Mouse (Mus musculus) stomach, embryonic 16.5 days (tissue): ENCODE data around the gene Erbb3. TPM values are rescaled to one million over a fixed set of nuclear protein-coding genes. Genes with fewer than 3 reads are reported as not detected.
A peak's percentile ranks its signal among the peaks of the same experiment; 100 is the strongest.

Experiments used
- ATAC-seq: fragments of 200-750 bp; cut with Nextera tagmentation; 2 replicates; pipeline ENCODE4 v1.8.0; 2017; ENCODE audit warnings: moderate number of reproducible peaks, moderate TSS enrichment; ENCODE audit not compliant: insufficient read depth, low FRiP score
- H3K27ac ChIP-seq: fragments of 300-500 bp; sonication (generic); 2 replicates; pipeline ENCODE4 v1.5.1; 2014; ENCODE audit warnings: low read length
- H3K27me3 ChIP-seq: fragments of 300-500 bp; sonication (generic); 2 replicates; pipeline ENCODE4 v1.6.1; 2014; ENCODE audit warnings: low read length, control low read depth, mixed read lengths; ENCODE audit not compliant: control insufficient read depth, insufficient read depth
- H3K36me3 ChIP-seq: fragments of 300-500 bp; sonication (generic); 2 replicates; pipeline ENCODE4 v1.6.1; 2014; ENCODE audit warnings: low read length; ENCODE audit not compliant: control insufficient read depth, insufficient read depth
- H3K4me1 ChIP-seq: fragments of 300-500 bp; sonication (generic); 2 replicates; pipeline ENCODE4 v1.6.1; 2014; ENCODE audit warnings: low read length, control low read depth, mixed read lengths; ENCODE audit not compliant: control insufficient read depth, insufficient read depth
- H3K4me2 ChIP-seq: fragments of 300-500 bp; sonication (generic); 2 replicates; pipeline ENCODE4 v1.6.1; 2014; ENCODE audit warnings: low read depth, low read length, mixed read lengths
- H3K4me3 ChIP-seq: fragments of 300-500 bp; sonication (generic); replicated peaks from 2 replicates; pipeline ENCODE4 v1.5.1; 2014; ENCODE audit warnings: mild to moderate bottlenecking, low read length
- H3K9ac ChIP-seq: fragments of 300-500 bp; sonication (generic); 2 replicates; pipeline ENCODE4 v1.6.1; 2014; ENCODE audit warnings: low read length
- H3K9me3 ChIP-seq: fragments of 300-500 bp; sonication (generic); replicated peaks from 2 replicates; pipeline ENCODE4 v1.6.1; 2016; ENCODE audit warnings: low read length, control low read depth; ENCODE audit not compliant: control insufficient read depth
- WGBS: fragments of 180-500 bp; shearing (Covaris S2); extraction: QIAGEN DNeasy Blood & Tissue Kit; methylation state at CpG from one replicate; pipeline ENCODE4 v1.1.7; 2014; 5-methylcytosine and 5-hydroxymethylcytosine counted together
- polyA plus RNA-seq: library from polyadenylated mRNA; unstranded; fragments of >200 nt; fragmentation: Nextera tagmentation; extraction: Ambion mirVana; gene quantifications from 2 replicates; pipeline ENCODE4 v1.2.1, GENCODE M21; 2015

The Erbb3 gene
- polyA plus RNA-seq, 1 experiment from 2014 or later: 32.0 TPM

DNA sequence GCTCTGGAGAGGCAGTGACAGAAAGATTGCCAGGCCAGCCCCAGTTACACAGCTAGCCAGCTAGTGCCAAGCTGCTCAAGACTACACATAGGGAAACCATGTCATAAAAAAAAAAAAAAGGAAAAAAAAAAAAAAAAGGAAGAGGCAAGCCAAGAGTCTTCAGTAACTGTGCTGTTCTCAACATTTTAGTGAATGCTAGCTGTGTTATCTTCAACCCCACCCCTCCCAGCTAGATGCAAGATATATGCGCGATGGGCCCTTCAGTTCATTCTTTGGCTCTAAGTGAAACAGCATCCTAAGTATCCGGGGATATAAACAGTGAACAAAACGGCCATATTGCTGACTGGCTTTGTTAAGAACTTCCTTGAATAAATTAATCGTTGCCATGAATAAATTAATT, 3.3 kb upstream of the Erbb3 start:
- Histone ChIP-seq H3K27ac (no peak overlapping the region), H3K27me3 (0 out of 2 replicates have a peak, but pooled peaks cover 12% of the 10 kb centered on the region), H3K9me3 (no peaks in the 10 kb centered on the region), H3K4me1 (no peaks in the 10 kb centered on the region), H3K9ac (no peak overlapping the region), H3K4me3 (no peak overlapping the region), H3K4me2 (no peak overlapping the region), H3K36me3 (no peaks in the 10 kb centered on the region)
- ATAC-seq: no peak
- 75% methylated on average over 5 of the region's 5 CpGs for WGBS

GRCm38 (mm10) chr10:128591436-128591835, 2.0 kb upstream of the Erbb3 start:
- 0 out of 2 replicates have a peak, but pooled peaks cover 4% of the 10 kb centered on the region for H3K4me1 ChIP-seq
- H3K36me3 ChIP-seq: no peaks in the 10 kb centered on the region
- H3K27me3 ChIP-seq: 0 out of 2 replicates have a peak, but pooled peaks cover 12% of the 10 kb centered on the region
- no peak overlapping the region for H3K27ac ChIP-seq
- no peak overlapping the region for H3K4me2 ChIP-seq
- H3K4me3 ChIP-seq: no peak overlapping the region
- 76% methylated on average over 6 of the region's 6 CpGs for WGBS
- no peak overlapping the region for H3K9ac ChIP-seq
- H3K9me3 ChIP-seq: no peaks in the 10 kb centered on the region
- no peak for ATAC-seq

DNA sequence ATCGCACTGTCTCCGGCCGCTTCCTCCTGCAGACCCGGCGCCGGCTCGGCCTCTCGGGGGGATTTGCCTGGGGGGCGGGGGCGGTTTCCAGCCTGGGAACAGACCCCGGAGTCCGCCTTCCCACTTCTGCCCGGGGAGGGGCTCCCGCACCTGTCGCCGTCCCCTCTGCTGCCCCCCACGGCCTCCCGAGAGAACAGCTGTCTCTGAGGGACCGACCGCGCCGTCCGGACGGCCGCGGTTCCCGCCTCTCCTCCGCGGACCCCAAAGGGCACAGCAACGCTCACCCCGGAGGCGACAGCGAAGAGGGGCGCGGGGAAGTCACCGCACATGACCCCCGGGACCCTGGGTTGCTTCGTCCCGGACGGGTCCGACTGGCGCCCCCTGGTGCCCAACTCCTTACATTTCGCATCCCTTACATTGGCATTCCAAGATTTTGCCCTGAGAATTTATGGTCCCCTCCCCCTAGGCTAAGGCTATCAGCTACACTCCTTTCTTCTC, 790 bp upstream of the Erbb3 start:
- H3K27ac ChIP-seq: peak overlapping the region; percentile 97
- H3K9me3 ChIP-seq: no peaks in the 10 kb centered on the region
- ATAC-seq: peak; percentile 2; the same call in 1 of the 2 replicates
- H3K4me2 ChIP-seq: peak overlapping the region; percentile 97
- H3K4me3 ChIP-seq: peak overlapping the region; percentile 74
- under 1% methylated on average over 40 of the region's 43 CpGs for WGBS
- peak overlapping the region; percentile 77 for H3K9ac ChIP-seq
- no peaks in the 10 kb centered on the region for H3K36me3 ChIP-seq
- 0 out of 2 replicates have a peak, but pooled peaks cover 12% of the 10 kb centered on the region for H3K27me3 ChIP-seq
- H3K4me1 ChIP-seq: peaks cover 10% of the 10 kb centered on the region; the same call in 1 of the 2 replicates

DNA sequence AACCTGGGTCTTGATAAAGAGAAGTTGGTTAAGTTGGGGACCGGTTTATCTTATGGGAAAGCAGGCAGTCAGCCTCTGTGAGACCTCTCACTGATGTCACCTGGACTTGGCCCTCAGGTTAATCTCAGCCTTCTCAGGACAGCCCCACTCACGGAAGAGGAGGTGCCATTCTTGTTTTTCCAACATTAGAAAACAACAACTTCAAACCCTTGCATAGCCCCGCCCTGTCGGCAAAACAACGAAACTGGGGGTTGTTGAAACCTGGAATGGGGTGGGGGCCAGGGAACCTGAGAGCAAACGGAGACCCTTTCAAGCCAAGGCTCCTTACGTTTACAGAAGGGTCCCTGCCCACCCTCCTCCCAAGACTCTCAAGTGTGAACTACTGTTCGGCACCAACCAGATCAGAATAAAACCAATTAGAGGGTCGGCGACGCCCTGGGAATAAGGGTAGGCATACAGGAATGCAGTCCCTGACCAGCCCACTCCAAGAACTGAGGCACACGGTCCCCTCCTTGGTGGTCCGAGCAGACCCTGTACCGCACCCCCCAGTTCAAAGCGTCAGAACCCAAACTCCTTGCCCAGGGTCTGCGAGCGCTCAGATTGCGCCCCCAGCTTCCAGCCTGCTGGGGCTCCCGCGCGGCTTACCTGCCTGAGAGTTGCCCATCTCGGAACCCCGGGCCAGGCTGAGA, 533 bp downstream of the Erbb3 start:
- Histone ChIP-seq H3K27ac (peak overlapping the region; percentile 97), H3K9me3 (no peaks in the 10 kb centered on the region), H3K4me2 (peak overlapping the region; percentile 97), H3K36me3 (no peaks in the 10 kb centered on the region), H3K9ac (peak overlapping the region; percentile 77), H3K27me3 (0 out of 2 replicates have a peak, but pooled peaks cover 12% of the 10 kb centered on the region), H3K4me3 (peak overlapping the region; percentile 74), H3K4me1 (peaks cover 13% of the 10 kb centered on the region; the same call in 1 of the 2 replicates)
- WGBS: 3% methylated on average over 23 of the region's 23 CpGs
- no peak for ATAC-seq

DNA sequence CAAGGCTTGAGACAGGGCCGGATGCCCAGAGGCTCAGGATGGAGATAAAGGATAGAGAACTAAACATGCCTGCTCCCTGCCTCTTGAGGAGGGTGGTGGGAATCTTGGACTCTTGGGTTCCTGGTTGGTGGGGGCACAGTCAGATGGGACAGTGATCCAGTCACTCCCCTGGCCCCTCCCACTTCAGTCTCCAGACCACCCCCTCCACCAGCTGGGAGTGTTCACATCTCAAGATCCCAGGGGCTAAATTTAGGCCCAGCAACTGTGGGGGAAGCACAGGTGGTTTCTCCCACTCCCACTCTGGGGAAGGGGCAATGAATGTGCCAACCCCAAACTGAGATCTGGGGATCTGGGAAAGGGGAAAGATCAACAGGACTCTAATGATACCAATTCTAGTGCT, 1.3 kb downstream of the Erbb3 start:
- 50% methylated on average over 1 of the region's 1 CpGs for WGBS
- H3K36me3 ChIP-seq: no peaks in the 10 kb centered on the region
- 0 out of 2 replicates have a peak, but pooled peaks cover 12% of the 10 kb centered on the region for H3K27me3 ChIP-seq
- ATAC-seq: 0 out of 2 replicates have a peak, but pooled peaks have one; percentile 0
- peaks cover 21% of the 10 kb centered on the region; the same call in 1 of the 2 replicates for H3K4me1 ChIP-seq
- H3K4me3 ChIP-seq: peak overlapping the region; percentile 74
- peak overlapping the region; percentile 97 for H3K4me2 ChIP-seq
- H3K27ac ChIP-seq: peak overlapping the region; percentile 97
- no peaks in the 10 kb centered on the region for H3K9me3 ChIP-seq
- H3K9ac ChIP-seq: peak overlapping the region; percentile 77

DNA sequence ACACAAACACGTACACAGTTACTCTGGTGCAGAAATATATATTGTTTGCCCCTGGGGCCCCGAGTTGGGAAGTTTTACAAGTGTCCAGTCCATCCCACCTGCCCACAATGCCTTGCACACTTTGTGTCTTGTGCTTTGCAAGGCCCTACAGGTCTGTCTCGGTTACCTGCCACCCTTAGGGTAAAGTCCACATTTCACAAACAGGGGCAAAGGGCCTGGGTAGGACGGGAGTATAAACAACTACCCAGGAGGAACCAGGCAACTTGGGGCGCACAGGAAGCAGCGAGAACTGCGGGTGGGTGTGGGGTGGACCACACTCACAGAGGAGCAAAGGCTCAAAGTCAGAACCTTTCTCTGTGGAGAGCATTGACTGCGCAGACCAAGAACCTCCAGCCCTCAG, 1.8 kb downstream of the Erbb3 start:
- H3K36me3 ChIP-seq: no peaks in the 10 kb centered on the region
- H3K9ac ChIP-seq: peak overlapping the region; percentile 51
- peaks cover 22% of the 10 kb centered on the region; the same call in 1 of the 2 replicates for H3K4me1 ChIP-seq
- peak; percentile 27 for ATAC-seq
- WGBS: 37% methylated on average over 8 of the region's 8 CpGs
- H3K4me2 ChIP-seq: peak overlapping the region; percentile 97
- 0 out of 2 replicates have a peak, but pooled peaks cover 12% of the 10 kb centered on the region for H3K27me3 ChIP-seq
- peak overlapping the region; percentile 97 for H3K27ac ChIP-seq
- peak overlapping the region; percentile 74 for H3K4me3 ChIP-seq
- no peaks in the 10 kb centered on the region for H3K9me3 ChIP-seq

DNA sequence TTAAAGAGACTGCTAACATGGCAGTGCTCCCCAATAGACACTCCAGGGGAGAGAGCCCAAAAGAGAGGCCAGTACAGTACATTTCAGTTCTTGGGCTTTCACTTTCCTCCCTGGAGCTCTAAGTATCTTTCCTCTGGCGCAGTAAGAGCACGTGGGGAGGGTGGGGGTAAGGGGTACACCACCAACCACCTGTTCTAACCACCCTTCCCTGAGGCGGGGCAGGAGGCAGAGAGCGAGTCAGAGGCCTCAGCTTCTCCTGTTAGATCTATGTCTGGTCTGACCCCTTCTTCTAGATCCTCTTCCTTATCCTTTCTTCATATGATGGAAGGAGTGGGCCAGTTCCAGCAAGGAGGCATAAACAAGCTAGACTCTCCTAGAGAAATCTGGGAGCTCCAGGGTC, 2.3 kb downstream of the Erbb3 start:
- 0 out of 2 replicates have a peak, but pooled peaks cover 12% of the 10 kb centered on the region for H3K27me3 ChIP-seq
- ATAC-seq: no peak
- peak overlapping the region; percentile 74 for H3K4me3 ChIP-seq
- H3K9ac ChIP-seq: peak overlapping the region; percentile 43
- H3K4me2 ChIP-seq: peak overlapping the region; percentile 97
- 33% methylated on average over 4 of the region's 4 CpGs for WGBS
- no peaks in the 10 kb centered on the region for H3K9me3 ChIP-seq
- H3K27ac ChIP-seq: peak overlapping the region; percentile 97
- H3K36me3 ChIP-seq: no peaks in the 10 kb centered on the region
- peaks cover 22% of the 10 kb centered on the region; the same call in 1 of the 2 replicates for H3K4me1 ChIP-seq

- Histone ChIP-seq H3K9ac (peak overlapping the region; percentile 43), H3K4me2 (peak overlapping the region; percentile 97), H3K27me3 (0 out of 2 replicates have a peak, but pooled peaks cover 12% of the 10 kb centered on the region), H3K4me3 (peak overlapping the region; percentile 74), H3K4me1 (peaks cover 22% of the 10 kb centered on the region; the same call in 1 of the 2 replicates), H3K9me3 (no peaks in the 10 kb centered on the region), H3K27ac (peak overlapping the region; percentile 97), H3K36me3 (no peaks in the 10 kb centered on the region)
- WGBS: 16% methylated on average over 1 of the region's 1 CpGs
- no peak for ATAC-seq
Measured at GRCm38 (mm10) chr10:128586546-128586945, 2.9 kb downstream of the Erbb3 start.

DNA sequence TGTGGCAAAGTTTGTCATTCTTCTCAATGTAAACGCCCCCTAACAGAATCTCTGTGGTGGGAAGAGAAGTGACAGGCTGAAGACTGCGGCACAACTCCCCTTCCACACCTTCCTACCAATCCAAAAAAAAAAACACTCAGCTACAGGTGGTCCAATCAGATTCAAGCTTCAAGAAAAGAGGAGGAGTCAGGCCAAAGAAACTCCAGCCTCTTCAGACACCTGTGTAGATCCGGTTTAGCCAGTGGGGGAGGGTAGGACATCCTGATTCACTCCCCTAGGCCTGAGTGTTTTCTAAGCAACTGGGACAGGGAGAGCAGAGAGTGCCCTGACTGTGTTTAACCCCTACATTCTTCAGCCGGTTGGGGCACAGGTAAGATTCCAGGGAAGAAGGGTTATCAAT, 5.1 kb downstream of the Erbb3 start:
- H3K9ac ChIP-seq: peak overlapping the region; percentile 31
- ATAC-seq: peak; percentile 76

More for the DNA sequence above, 5.1 kb downstream of the Erbb3 start:
- peaks cover 22% of the 10 kb centered on the region; the same call in 1 of the 2 replicates for H3K4me1 ChIP-seq
- 0 out of 2 replicates have a peak, but pooled peaks cover 11% of the 10 kb centered on the region for H3K27me3 ChIP-seq
- H3K4me2 ChIP-seq: peak overlapping the region; percentile 35
- H3K9me3 ChIP-seq: no peaks in the 10 kb centered on the region
- H3K36me3 ChIP-seq: no peaks in the 10 kb centered on the region
- 9% methylated on average over 4 of the region's 4 CpGs for WGBS
- peak overlapping the region; percentile 9 for H3K4me3 ChIP-seq
- H3K27ac ChIP-seq: peak overlapping the region; percentile 91
